Mouse (Mus musculus) megakaryocyte, adult 5-6 weeks (primary cell): ENCODE results near the gene Panx2. TPM values are rescaled to one million over a fixed set of nuclear protein-coding genes. Genes with fewer than 3 reads are reported as not detected.

Experiments used
- ATAC-seq: 2 replicates; pipeline ENCODE4 v1.8.0; 2016; ENCODE audit warnings: mild to moderate bottlenecking, inconsistent platforms; ENCODE audit not compliant: poor library complexity, severe bottlenecking
- total RNA-seq, 2 experiments: library from RNA; stranded (forward) in 1 of 2; stranded (reverse) in 1 of 2; fragments of 153-499, 151-499 nt in 1 of 2; fragments of 221-1000, 200-1000 nt in 1 of 2; gene quantifications; 2 replicates each; pipeline versions ENCODE4 v1.2.3 to v1.2.4; 2015 to 2017

Gene Panx2
- total RNA-seq, 2 experiments from 2014 or later, result not detected

DNA sequence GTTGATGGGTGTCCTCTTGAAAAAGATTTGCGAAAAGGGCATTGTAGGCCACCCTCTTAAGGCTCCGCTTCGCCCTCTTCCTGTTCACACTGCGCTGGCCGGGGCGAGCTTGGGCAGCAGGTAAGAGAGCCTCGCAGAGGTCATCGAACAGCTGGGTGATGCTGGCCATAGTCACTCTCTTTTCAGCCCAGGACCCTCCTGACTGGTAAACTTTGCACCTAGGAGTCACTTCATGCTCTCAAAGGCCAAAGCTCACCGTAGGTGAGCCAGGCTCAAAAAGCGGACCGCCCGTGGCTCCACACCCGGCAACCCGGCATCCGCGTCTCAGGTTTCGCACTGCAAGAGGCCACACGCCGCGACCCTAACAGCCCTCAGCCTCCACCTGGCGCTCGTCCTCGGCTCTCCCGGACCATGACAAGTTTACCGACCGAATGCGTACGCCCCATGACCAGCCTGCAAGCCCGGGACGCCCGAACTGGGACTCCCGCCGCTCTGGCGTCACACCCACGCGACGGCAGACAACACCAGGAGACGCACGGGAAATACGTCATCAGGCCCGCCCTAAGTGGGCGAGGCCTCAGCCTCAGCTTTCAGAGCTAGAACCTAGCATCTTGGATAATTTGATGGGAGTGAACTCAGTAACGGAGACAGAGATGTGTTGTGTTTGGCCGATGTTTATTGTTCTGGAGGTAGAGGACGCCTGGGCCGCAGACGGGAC, 63.3 kb downstream of the Panx2 start, which contains the start of gene Tubgcp6:
Tubgcp6 (minus strand) TSS at position 464 of the 718 bp plus-strand sequence.
- ATAC-seq, result peak; percentile 98

Other genes with a start within 250 kb of the Panx2 start
- 11.0 and 13.0 TPM in 2 replicates for gene Alg12, start 240.4 kb upstream of the Panx2 start, total RNA-seq (2015)
- 5.1 and 5.7 TPM in 2 replicates for gene Alg12, start 240.4 kb upstream of the Panx2 start, total RNA-seq (2017)
- 21.5 and 22.2 TPM in 2 replicates for gene Creld2, start 240.1 kb upstream of the Panx2 start, total RNA-seq (2015)
- 38.6 and 41.4 TPM in 2 replicates for gene Creld2, start 240.1 kb upstream of the Panx2 start, total RNA-seq (2017)
- gene Pim3, start 197.5 kb upstream of the Panx2 start, total RNA-seq (2015), result 6.9 and 12.5 TPM in 2 replicates
- 3.3 and 4.7 TPM in 2 replicates for gene Pim3, start 197.5 kb upstream of the Panx2 start, total RNA-seq (2017)
- gene Ttll8, start 105.3 kb upstream of the Panx2 start, total RNA-seq (2015), result not detected in 2 replicates
- not detected in 2 replicates for gene Ttll8, start 105.3 kb upstream of the Panx2 start, total RNA-seq (2017)
- not detected in 2 replicates for gene Mlc1, start 80.7 kb upstream of the Panx2 start, total RNA-seq (2015)
- not detected in 2 replicates for gene Mlc1, start 80.7 kb upstream of the Panx2 start, total RNA-seq (2017)
- not detected in 2 replicates for gene Mov10l1, start 76.8 kb upstream of the Panx2 start, total RNA-seq (2015)
- not detected in 2 replicates for gene Mov10l1, start 76.8 kb upstream of the Panx2 start, total RNA-seq (2017)
- 25.6 and 26.7 TPM in 2 replicates for gene Trabd, start 15.4 kb downstream of the Panx2 start, total RNA-seq (2015)
- 27.7 and 31.8 TPM in 2 replicates for gene Trabd, start 15.4 kb downstream of the Panx2 start, total RNA-seq (2017)
- gene Selenoo, start 29.4 kb downstream of the Panx2 start, total RNA-seq (2015), result 11.4 and 13.8 TPM in 2 replicates
- gene Selenoo, start 29.4 kb downstream of the Panx2 start, total RNA-seq (2017), result 17.4 and 18.0 TPM in 2 replicates
- 11.0 and 15.5 TPM in 2 replicates for gene Tubgcp6, start 63.4 kb downstream of the Panx2 start, total RNA-seq (2015)
- 16.0 and 17.3 TPM in 2 replicates for gene Tubgcp6, start 63.4 kb downstream of the Panx2 start, total RNA-seq (2017)
- 5.3 and 7.8 TPM in 2 replicates for gene Hdac10, start 69.0 kb downstream of the Panx2 start, total RNA-seq (2015)
- gene Hdac10, start 69.0 kb downstream of the Panx2 start, total RNA-seq (2017), result 11.0 and 12.8 TPM in 2 replicates
- gene Mapk12, start 81.0 kb downstream of the Panx2 start, total RNA-seq (2015), result 0.64 and 0.65 TPM in 2 replicates
- not detected in 2 replicates for gene Mapk12, start 81.0 kb downstream of the Panx2 start, total RNA-seq (2017)
- 0.40 and 0.43 TPM in 2 replicates for gene Mapk11, start 89.9 kb downstream of the Panx2 start, total RNA-seq (2015)
- 0.24 and 0.51 TPM in 2 replicates for gene Mapk11, start 89.9 kb downstream of the Panx2 start, total RNA-seq (2017)
- 95.9 and 101 TPM in 2 replicates for gene Plxnb2, start 121.1 kb downstream of the Panx2 start, total RNA-seq (2015)
- 111 and 118 TPM in 2 replicates for gene Plxnb2, start 121.1 kb downstream of the Panx2 start, total RNA-seq (2017)
- 0.71 and 1.4 TPM in 2 replicates for gene Dennd6b, start 136.8 kb downstream of the Panx2 start, total RNA-seq (2015)
- 0.59 and 0.89 TPM in 2 replicates for gene Dennd6b, start 136.8 kb downstream of the Panx2 start, total RNA-seq (2017)
- gene Ppp6r2, start 151.8 kb downstream of the Panx2 start, total RNA-seq (2015), result 10.5 and 13.1 TPM in 2 replicates
- 11.6 and 12.4 TPM in 2 replicates for gene Ppp6r2, start 151.8 kb downstream of the Panx2 start, total RNA-seq (2017)